In the genomic region with DNA sequence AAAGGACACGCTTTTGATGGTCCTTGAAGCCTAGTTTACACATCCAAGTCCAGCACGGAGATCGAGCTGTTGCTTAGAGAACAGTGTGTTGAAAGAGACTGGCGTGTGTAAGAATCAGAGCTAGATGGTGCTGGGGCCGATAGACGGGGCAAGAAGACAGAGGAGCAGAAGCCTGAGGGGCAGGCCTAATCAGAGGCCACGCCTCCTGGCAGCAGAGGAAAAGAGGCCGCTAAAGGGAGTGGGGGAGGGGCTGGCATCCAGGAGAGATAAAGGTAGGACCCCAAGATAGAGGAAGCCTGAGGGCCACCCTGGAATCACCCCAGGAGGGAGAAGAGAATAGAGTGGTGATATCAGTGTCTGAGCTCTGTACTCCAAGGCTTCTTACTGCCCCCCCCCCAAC, we compare ENCODE assay signal across 11 mouse cellular contexts. TPM values are rescaled to one million over a fixed set of nuclear protein-coding genes. Genes with fewer than 3 reads are reported as not detected.
A peak's percentile ranks its signal among the peaks of the same experiment; 100 is the strongest.
DNase-seq lines count a peak whose midpoint lies in the region; ATAC-seq and TF ChIP-seq lines count a peak whose summit lies in the region.
"Had no signal": no experiment of that assay in that cellular context is flagged by ENCODE, and none has a peak within 500 bp of the region (broad histone marks: within the 10 kb centered on the region; RNA-seq: fewer than 3 reads in every experiment).

No protein-coding gene starts in this region.

- H3K4me2 ChIP-seq in stomach, embryonic 16.5 days (ENCODE audit: low read depth, low read length) = no peak overlapping the region
- H3K4me2 ChIP-seq in stomach, postnatal 0 days (replicated peaks; ENCODE audit: low read depth) = no peak overlapping the region
- H3K4me2 ChIP-seq in intestine, embryonic 16.5 days (ENCODE audit: low read depth, low read length) = no peak overlapping the region
- H3K4me2 ChIP-seq: heart, embryonic 15.5 days had no signal

- H3K27me3 ChIP-seq in heart, embryonic 10.5 days (ENCODE audit: insufficient read depth, poor library complexity, severe bottlenecking) = peaks cover 62% of the 10 kb centered on the region
- peaks cover 12% of the 10 kb centered on the region for H3K27me3 ChIP-seq in stomach, embryonic 16.5 days (ENCODE audit: control insufficient read depth, insufficient read depth, low read length)
- no peaks in the 10 kb centered on the region for H3K27me3 ChIP-seq in stomach, postnatal 0 days (ENCODE audit: control insufficient read depth, insufficient read depth, low read length)
- H3K27me3 ChIP-seq in intestine, embryonic 16.5 days (replicated peaks; ENCODE audit: control insufficient read depth, insufficient read depth, low read length) = peaks cover 17% of the 10 kb centered on the region

- peak overlapping the region; percentile 49 for H3K27ac ChIP-seq in heart, embryonic 10.5 days
- H3K27ac ChIP-seq in stomach, embryonic 16.5 days (ENCODE audit: low read length) = no peak overlapping the region
- no peak overlapping the region for H3K27ac ChIP-seq in stomach, postnatal 0 days (replicated peaks)
- H3K27ac ChIP-seq in intestine, embryonic 16.5 days (ENCODE audit: low read length) = no peak overlapping the region
- H3K27ac ChIP-seq: heart, embryonic 15.5 days had no signal

- H3K9me3 ChIP-seq in heart, embryonic 10.5 days = no peaks in the 10 kb centered on the region
- H3K9me3 ChIP-seq in stomach, embryonic 16.5 days (replicated peaks; ENCODE audit: control insufficient read depth, low read length) = no peaks in the 10 kb centered on the region
- H3K9me3 ChIP-seq in stomach, postnatal 0 days (ENCODE audit: control insufficient read depth, low read length) = no peaks in the 10 kb centered on the region
- no peaks in the 10 kb centered on the region for H3K9me3 ChIP-seq in intestine, embryonic 16.5 days (ENCODE audit: control insufficient read depth, low read length)
- H3K9me3 ChIP-seq: heart, embryonic 15.5 days; megakaryocyte, embryonic 14.5 days had no signal

- ATAC-seq in stomach, embryonic 16.5 days (ENCODE audit: insufficient read depth, low FRiP score) = no peak
- no peak; the same call in 1 of the 2 replicates for ATAC-seq in stomach, postnatal 0 days (ENCODE audit: low FRiP score, low TSS enrichment)
- ATAC-seq in intestine, embryonic 16.5 days = 0 out of 2 replicates have a peak, but pooled peaks have one; percentile 22
- no peak for ATAC-seq in CD4-positive, CD25-positive, alpha-beta regulatory T cell, adult 4 months

- TF ChIP-seq CTCF in stomach, postnatal 0 days (IDR thresholded peaks at IDR 0.05; ENCODE audit: low read depth) = no peak

- intact Hi-C loops in heart, postnatal 10 days (cut with DNase I) = no loop called here

- DNase-seq in heart, embryonic 10.5 days (ENCODE audit: low spot score) = no peak
- no peak for DNase-seq in heart, postnatal 10 days
- no peak for DNase-seq in stomach, postnatal 0 days (ENCODE audit: low spot score)
- no peak for DNase-seq in B cell, adult 2 months
- DNase-seq in right cerebral cortex, postnatal 10 days (ENCODE audit: low spot score in 2 of 2) = no peak
- DNase-seq: layer of hippocampus, postnatal 36 days had no signal

- TF ChIP-seq EP300 in stomach, postnatal 0 days (optimal IDR thresholded peaks at IDR 0.05) = no peak

- 0 out of 2 replicates have a peak overlapping the region, but pooled peaks have one; percentile 21 for H3K9ac ChIP-seq in stomach, embryonic 16.5 days (ENCODE audit: low read length)
- H3K9ac ChIP-seq in stomach, postnatal 0 days (ENCODE audit: low read length) = no peak overlapping the region
- H3K9ac ChIP-seq in intestine, embryonic 16.5 days (ENCODE audit: low read depth, low read length) = no peak overlapping the region

- WGBS in heart, embryonic 10.5 days = 6% methylated on average over 8 of the region's 8 CpGs
- 19% methylated on average over 8 of the region's 8 CpGs for WGBS in stomach, embryonic 16.5 days
- 8% methylated on average over 8 of the region's 8 CpGs for WGBS in stomach, postnatal 0 days
- WGBS in intestine, embryonic 16.5 days = 18% methylated on average over 8 of the region's 8 CpGs

- H3K4me1 ChIP-seq in heart, embryonic 10.5 days = peaks cover 38% of the 10 kb centered on the region
- peaks cover 27% of the 10 kb centered on the region for H3K4me1 ChIP-seq in stomach, embryonic 16.5 days (ENCODE audit: control insufficient read depth, insufficient read depth, low read length)
- no peaks in the 10 kb centered on the region for H3K4me1 ChIP-seq in stomach, postnatal 0 days (replicated peaks; ENCODE audit: control insufficient read depth, insufficient read depth)
- peaks cover 27% of the 10 kb centered on the region for H3K4me1 ChIP-seq in intestine, embryonic 16.5 days (ENCODE audit: control insufficient read depth, insufficient read depth, low read length)

- no peak overlapping the region for H3K4me3 ChIP-seq in heart, embryonic 10.5 days
- no peak overlapping the region for H3K4me3 ChIP-seq in stomach, embryonic 16.5 days (replicated peaks; ENCODE audit: low read length)
- no peak overlapping the region for H3K4me3 ChIP-seq in stomach, postnatal 0 days (ENCODE audit: low read depth, low read length)
- no peak overlapping the region for H3K4me3 ChIP-seq in intestine, embryonic 16.5 days (ENCODE audit: low read length)
- H3K4me3 ChIP-seq: heart, embryonic 15.5 days; megakaryocyte, embryonic 14.5 days had no signal

- no peaks in the 10 kb centered on the region for H3K36me3 ChIP-seq in heart, embryonic 10.5 days
- no peaks in the 10 kb centered on the region for H3K36me3 ChIP-seq in stomach, embryonic 16.5 days (ENCODE audit: control insufficient read depth, insufficient read depth, low read length)
- no peaks in the 10 kb centered on the region for H3K36me3 ChIP-seq in stomach, postnatal 0 days (ENCODE audit: control insufficient read depth, insufficient read depth, low read length)
- H3K36me3 ChIP-seq in intestine, embryonic 16.5 days (ENCODE audit: control insufficient read depth, insufficient read depth, low read length) = no peaks in the 10 kb centered on the region
- H3K36me3 ChIP-seq: heart, embryonic 15.5 days had no signal

RNA-seq across cellular contexts. Expression of gene Otub1, which starts 34.7 kb away (rescaled TPM):
- polyA plus RNA-seq in heart, embryonic 10.5 days (2016; fragmentation: Nextera tagmentation; extraction: Ambion mirVana) = 198 and 212 TPM in 2 replicates
- total RNA-seq in heart, postnatal 10 days (2021) = 100 to 1,000 TPM; 102 to 104 TPM
- polyA plus RNA-seq in stomach, embryonic 16.5 days (2015; fragmentation: Nextera tagmentation; extraction: Ambion mirVana) = 157 and 169 TPM in 2 replicates
- 121 and 126 TPM in 2 replicates for polyA plus RNA-seq in stomach, postnatal 0 days (2015; fragmentation: Nextera tagmentation; extraction: Ambion mirVana)
- polyA plus RNA-seq in intestine, embryonic 16.5 days (2015; fragmentation: Nextera tagmentation; extraction: Ambion mirVana) = 162 and 166 TPM in 2 replicates
- polyA plus RNA-seq in CD4-positive, CD25-positive, alpha-beta regulatory T cell, adult 4 months (2017; shearing (Covaris generic)) = 100 to 1,000 TPM; 157 to 198 TPM

RNA-seq across cellular contexts. Expression of gene Cox8a, which starts 46.0 kb away (rescaled TPM):
- 1,294 and 1,907 TPM in 2 replicates for polyA plus RNA-seq in heart, embryonic 10.5 days (2016; fragmentation: Nextera tagmentation; extraction: Ambion mirVana)
- total RNA-seq in heart, postnatal 10 days (2021) = 100 to 1,000 TPM; 661 to 717 TPM
- 986 and 1,009 TPM in 2 replicates for polyA plus RNA-seq in stomach, embryonic 16.5 days (2015; fragmentation: Nextera tagmentation; extraction: Ambion mirVana)
- 1,651 and 1,766 TPM in 2 replicates for polyA plus RNA-seq in stomach, postnatal 0 days (2015; fragmentation: Nextera tagmentation; extraction: Ambion mirVana)
- polyA plus RNA-seq in intestine, embryonic 16.5 days (2015; fragmentation: Nextera tagmentation; extraction: Ambion mirVana) = 1,467 and 1,508 TPM in 2 replicates
- polyA plus RNA-seq in CD4-positive, CD25-positive, alpha-beta regulatory T cell, adult 4 months (2017; shearing (Covaris generic)) = 100 to 1,000 TPM; 223 to 296 TPM
